Mouse (Mus musculus): ENCODE measurements around the gene Olfr1253.

DNA sequence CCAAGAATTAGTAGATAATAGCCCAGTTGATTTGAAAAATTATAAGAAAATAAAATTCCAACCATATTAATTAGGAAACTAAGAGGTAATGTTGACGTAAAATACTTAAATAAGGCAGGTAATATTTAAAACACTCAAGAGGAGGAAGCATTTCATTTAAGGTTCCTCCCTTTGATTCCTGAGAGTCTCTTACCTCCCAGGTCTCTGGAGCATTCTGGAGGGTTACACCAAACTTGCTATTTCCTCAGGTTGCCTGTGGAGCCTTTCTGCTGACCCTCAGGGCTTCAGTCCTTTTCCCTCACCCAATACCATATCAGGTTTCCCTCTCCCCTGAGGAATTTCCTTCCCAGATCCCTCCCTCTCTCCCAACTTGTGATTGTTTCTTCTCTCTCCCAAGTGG, at the start of gene Olfr1253:
- TF ChIP-seq POLR2A (IDR thresholded peaks at IDR 0.05; ENCODE audit: insufficient read length, low read depth) = no peak
- no peak for TF ChIP-seq USF1 (IDR thresholded peaks at IDR 0.05; ENCODE audit: low read depth)
- no peak for TF ChIP-seq MAX (IDR thresholded peaks at IDR 0.05; ENCODE audit: low read depth)
- TF ChIP-seq MYOD1 (IDR thresholded peaks at IDR 0.05; ENCODE audit: control insufficient read depth in 1 of 3, insufficient read length in 2 of 3, low read depth in 2 of 3) = no peak
- TF ChIP-seq CEBPB (IDR thresholded peaks at IDR 0.05; ENCODE audit: insufficient read depth, poor library complexity, severe bottlenecking) = no peak
- TF ChIP-seq TCF12 (IDR thresholded peaks at IDR 0.05; ENCODE audit: insufficient read depth, poor library complexity, severe bottlenecking) = no peak
- no peak for TF ChIP-seq POLR2AphosphoS2 (IDR thresholded peaks at IDR 0.05; ENCODE audit: insufficient read length, low read depth)
- no peak for TF ChIP-seq MYOG (IDR thresholded peaks at IDR 0.05; ENCODE audit: control insufficient read depth in 1 of 3, insufficient read depth in 1 of 3, insufficient read length in 2 of 3, low read depth in 2 of 3)
- no peak for TF ChIP-seq SRF (IDR thresholded peaks at IDR 0.05; ENCODE audit: control insufficient read depth, insufficient read length, low read depth)
- TF ChIP-seq E2F4 (IDR thresholded peaks at IDR 0.05; ENCODE audit: insufficient read depth) = no peak
